Mouse (Mus musculus): Measurements from ENCODE around the gene Akr1b3. TPM values are rescaled to one million over a fixed set of nuclear protein-coding genes. Genes with fewer than 3 reads are reported as not detected.
"Not testable (repeated sequence)": the region's sequence is repeated elsewhere in the genome, so short reads cannot be mapped to it uniquely, and the experiment has no call there.

Gene Akr1b3
- polyA plus RNA-seq, 1 experiment from 2014 or later: 33.7 TPM

DNA sequence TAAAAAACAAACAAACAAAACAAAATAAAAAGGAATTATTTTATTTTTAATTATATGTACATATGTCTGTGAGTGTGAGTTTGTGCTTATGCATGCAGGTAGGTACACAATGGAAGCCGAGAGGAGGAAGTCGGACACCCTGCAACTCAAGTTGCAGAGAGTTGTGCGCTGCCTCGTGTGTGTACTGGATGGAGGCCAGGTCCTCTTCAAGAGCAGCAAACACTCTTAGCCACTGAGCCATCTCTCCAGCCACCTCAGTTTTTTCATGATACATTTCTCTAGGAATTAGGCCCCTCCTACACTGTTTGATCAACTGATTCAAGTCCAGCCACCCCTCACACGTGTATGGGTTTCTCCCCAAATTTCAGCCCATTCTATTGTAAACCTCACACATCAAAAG, 17.4 kb upstream of the Akr1b3 start:
- no peaks in the 10 kb centered on the region for H3K36me3 ChIP-seq (ENCODE audit: control insufficient read depth, insufficient read depth)
- H3K27ac ChIP-seq (ENCODE audit: low read length): no peak overlapping the region
- no peak overlapping the region for H3K4me3 ChIP-seq (ENCODE audit: low read depth, low read length)
- H3K9me3 ChIP-seq (replicated peaks; ENCODE audit: control insufficient read depth, low read length): no peaks in the 10 kb centered on the region
- no peaks in the 10 kb centered on the region for H3K4me1 ChIP-seq (ENCODE audit: control insufficient read depth, low read depth, low read length)
- H3K4me2 ChIP-seq (ENCODE audit: low read depth, low read length): no peak overlapping the region
- no peak overlapping the region for H3K9ac ChIP-seq (ENCODE audit: low read depth, low read length)
- WGBS (ENCODE audit: insufficient replicate concordance): 53% methylated on average over 5 of the region's 5 CpGs
- no peak for ATAC-seq (ENCODE audit: low read depth)
- H3K27me3 ChIP-seq (ENCODE audit: control insufficient read depth, insufficient read depth, low read depth, low read length): no peaks in the 10 kb centered on the region

- 71% methylated on average over 12 of the region's 12 CpGs for WGBS (ENCODE audit: insufficient replicate concordance)
- H3K4me1 ChIP-seq (ENCODE audit: control insufficient read depth, low read depth, low read length); ATAC-seq (ENCODE audit: low read depth); H3K9ac ChIP-seq (ENCODE audit: low read depth, low read length); H3K27me3 ChIP-seq (ENCODE audit: control insufficient read depth, insufficient read depth, low read depth, low read length); H3K36me3 ChIP-seq (ENCODE audit: control insufficient read depth, insufficient read depth); H3K4me2 ChIP-seq (ENCODE audit: low read depth, low read length); H3K4me3 ChIP-seq (ENCODE audit: low read depth, low read length); H3K9me3 ChIP-seq (replicated peaks; ENCODE audit: control insufficient read depth, low read length); H3K27ac ChIP-seq (ENCODE audit: low read length): not testable (repeated sequence)
Measured at GRCm38 (mm10) chr6:34331804-34332203, 14.5 kb upstream of the Akr1b3 start.

DNA sequence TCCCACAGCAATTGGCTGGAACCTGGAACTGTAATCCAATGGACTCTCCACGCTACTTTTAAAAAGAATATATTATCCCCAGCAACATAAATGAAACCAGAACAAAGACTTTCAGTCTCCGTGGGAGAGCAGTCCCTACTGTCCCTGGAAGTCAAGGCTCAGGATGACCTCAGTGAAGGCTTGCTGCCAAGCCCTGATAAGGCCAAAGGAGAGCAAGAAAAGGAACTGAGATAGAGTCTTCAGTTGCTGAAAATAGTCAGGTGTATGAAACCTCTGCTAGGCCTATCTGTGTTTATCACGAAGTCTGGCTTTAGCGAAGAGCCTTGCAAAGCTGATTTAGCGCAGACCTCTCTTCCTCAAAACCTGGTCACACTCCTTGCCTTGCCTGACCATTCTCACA, 14.1 kb upstream of the Akr1b3 start:
- no peak for ATAC-seq (ENCODE audit: low read depth)
- no peak overlapping the region for H3K4me2 ChIP-seq (ENCODE audit: low read depth, low read length)
- no peak overlapping the region for H3K9ac ChIP-seq (ENCODE audit: low read depth, low read length)
- H3K4me1 ChIP-seq (ENCODE audit: control insufficient read depth, low read depth, low read length): no peaks in the 10 kb centered on the region
- H3K36me3 ChIP-seq (ENCODE audit: control insufficient read depth, insufficient read depth): no peaks in the 10 kb centered on the region
- no peaks in the 10 kb centered on the region for H3K9me3 ChIP-seq (replicated peaks; ENCODE audit: control insufficient read depth, low read length)
- no peak overlapping the region for H3K27ac ChIP-seq (ENCODE audit: low read length)
- H3K4me3 ChIP-seq (ENCODE audit: low read depth, low read length): no peak overlapping the region
- H3K27me3 ChIP-seq (ENCODE audit: control insufficient read depth, insufficient read depth, low read depth, low read length): no peaks in the 10 kb centered on the region
- WGBS (ENCODE audit: insufficient replicate concordance): 34% methylated on average over 5 of the region's 5 CpGs

DNA sequence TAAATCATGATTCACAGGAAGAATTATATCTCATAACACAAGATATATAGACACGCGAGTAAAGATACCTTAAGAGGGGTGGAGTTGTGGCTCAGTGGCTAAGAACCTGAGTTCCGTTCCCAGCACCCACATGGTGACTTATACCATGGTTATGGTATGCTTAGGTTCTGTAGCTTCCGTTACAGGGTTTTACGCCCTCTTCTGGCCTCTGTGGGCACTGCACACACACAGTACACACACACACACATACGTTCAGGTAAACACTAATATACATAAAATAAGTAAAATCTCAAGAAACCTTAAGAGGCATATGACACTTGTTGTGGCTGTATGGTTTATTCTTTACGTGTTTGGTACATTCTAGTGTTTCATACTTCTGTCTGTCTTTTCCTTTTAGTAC, 4.8 kb upstream of the Akr1b3 start:
- Histone ChIP-seq H3K27ac (ENCODE audit: low read length) (no peak overlapping the region), H3K4me3 (ENCODE audit: low read depth, low read length) (no peak overlapping the region), H3K4me2 (ENCODE audit: low read depth, low read length) (no peak overlapping the region), H3K4me1 (ENCODE audit: control insufficient read depth, low read depth, low read length) (no peaks in the 10 kb centered on the region; the same call in 1 of the 2 replicates), H3K9me3 (replicated peaks; ENCODE audit: control insufficient read depth, low read length) (no peaks in the 10 kb centered on the region), H3K9ac (ENCODE audit: low read depth, low read length) (no peak overlapping the region), H3K36me3 (ENCODE audit: control insufficient read depth, insufficient read depth) (no peaks in the 10 kb centered on the region), H3K27me3 (ENCODE audit: control insufficient read depth, insufficient read depth, low read depth, low read length) (no peaks in the 10 kb centered on the region)
- ATAC-seq (ENCODE audit: low read depth): no peak
- WGBS (ENCODE audit: insufficient replicate concordance): 82% methylated on average over 7 of the region's 7 CpGs

GRCm38 (mm10) chr6:34318636-34319035, 1.4 kb upstream of the Akr1b3 start:
- no peak overlapping the region for H3K9ac ChIP-seq (ENCODE audit: low read depth, low read length)
- H3K4me2 ChIP-seq (ENCODE audit: low read depth, low read length): no peak overlapping the region
- H3K4me1 ChIP-seq (ENCODE audit: control insufficient read depth, low read depth, low read length): no peaks in the 10 kb centered on the region; the same call in 1 of the 2 replicates
- H3K27me3 ChIP-seq (ENCODE audit: control insufficient read depth, insufficient read depth, low read depth, low read length): no peaks in the 10 kb centered on the region
- H3K27ac ChIP-seq (ENCODE audit: low read length): no peak overlapping the region
- ATAC-seq (ENCODE audit: low read depth): no peak
- no peaks in the 10 kb centered on the region for H3K36me3 ChIP-seq (ENCODE audit: control insufficient read depth, insufficient read depth)
- no peaks in the 10 kb centered on the region for H3K9me3 ChIP-seq (replicated peaks; ENCODE audit: control insufficient read depth, low read length)
- no peak overlapping the region for H3K4me3 ChIP-seq (ENCODE audit: low read depth, low read length)
- 56% methylated on average over 6 of the region's 6 CpGs for WGBS (ENCODE audit: insufficient replicate concordance)

DNA sequence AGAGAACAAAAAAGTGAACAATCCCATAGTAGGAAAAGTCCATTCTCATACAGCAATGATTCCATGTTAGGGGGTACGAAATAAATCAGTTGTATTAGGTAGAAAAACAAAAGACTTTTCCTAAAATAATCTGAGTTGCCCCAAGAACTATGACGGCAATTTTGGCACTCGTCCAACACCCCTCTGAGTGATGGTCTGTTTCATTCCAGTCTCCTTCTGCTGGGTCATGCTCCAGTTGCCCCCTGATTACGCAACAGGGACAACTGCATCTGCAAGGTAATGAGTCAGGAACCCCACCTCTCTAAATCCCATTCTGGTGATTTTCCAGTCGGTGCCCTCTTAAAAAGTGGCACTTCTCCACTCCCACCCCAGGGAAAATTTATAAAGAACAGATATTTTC, 894 bp upstream of the Akr1b3 start:
- Histone ChIP-seq H3K4me1 (ENCODE audit: control insufficient read depth, low read depth, low read length) (no peaks in the 10 kb centered on the region; the same call in 1 of the 2 replicates), H3K36me3 (ENCODE audit: control insufficient read depth, insufficient read depth) (no peaks in the 10 kb centered on the region), H3K4me2 (ENCODE audit: low read depth, low read length) (peak overlapping the region; percentile 77), H3K27me3 (ENCODE audit: control insufficient read depth, insufficient read depth, low read depth, low read length) (no peaks in the 10 kb centered on the region), H3K9me3 (replicated peaks; ENCODE audit: control insufficient read depth, low read length) (no peaks in the 10 kb centered on the region), H3K4me3 (ENCODE audit: low read depth, low read length) (peak overlapping the region; percentile 75), H3K9ac (ENCODE audit: low read depth, low read length) (no peak overlapping the region), H3K27ac (ENCODE audit: low read length) (no peak overlapping the region)
- WGBS (ENCODE audit: insufficient replicate concordance): 35% methylated on average over 5 of the region's 5 CpGs
- no peak for ATAC-seq (ENCODE audit: low read depth)

- 81% methylated on average over 2 of the region's 2 CpGs for WGBS (ENCODE audit: insufficient replicate concordance)
- no peaks in the 10 kb centered on the region for H3K9me3 ChIP-seq (replicated peaks; ENCODE audit: control insufficient read depth, low read length)
- H3K27me3 ChIP-seq (ENCODE audit: control insufficient read depth, insufficient read depth, low read depth, low read length): no peaks in the 10 kb centered on the region
Measured at GRCm38 (mm10) chr6:34313921-34314320, 3.4 kb downstream of the Akr1b3 start.

DNA sequence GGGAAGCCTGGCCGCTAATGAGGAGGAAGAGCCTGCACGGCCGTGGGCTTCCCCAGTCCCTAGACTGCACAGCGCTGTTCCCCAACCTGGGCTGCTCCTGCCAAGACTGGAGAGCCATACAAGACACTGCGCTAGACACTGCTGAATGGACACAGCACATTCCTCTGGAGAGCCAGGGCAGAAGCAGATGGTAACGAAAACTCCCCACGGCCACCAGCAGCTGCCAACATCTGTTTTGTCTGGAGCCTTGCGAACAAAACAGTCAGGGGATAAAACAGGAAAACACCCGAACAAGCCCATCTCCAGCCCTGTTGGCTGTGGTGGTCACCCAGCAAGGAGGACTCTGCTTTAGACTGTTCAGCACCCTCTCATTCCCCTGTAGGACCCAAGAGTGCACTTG, 3.9 kb downstream of the Akr1b3 start:
- no peak overlapping the region for H3K27ac ChIP-seq (ENCODE audit: low read length)
- H3K9ac ChIP-seq (ENCODE audit: low read depth, low read length): no peak overlapping the region
- no peaks in the 10 kb centered on the region for H3K27me3 ChIP-seq (ENCODE audit: control insufficient read depth, insufficient read depth, low read depth, low read length)
- no peaks in the 10 kb centered on the region; the same call in 1 of the 2 replicates for H3K4me1 ChIP-seq (ENCODE audit: control insufficient read depth, low read depth, low read length)
- no peaks in the 10 kb centered on the region for H3K36me3 ChIP-seq (ENCODE audit: control insufficient read depth, insufficient read depth)
- no peaks in the 10 kb centered on the region for H3K9me3 ChIP-seq (replicated peaks; ENCODE audit: control insufficient read depth, low read length)
- no peak for ATAC-seq (ENCODE audit: low read depth)
- H3K4me3 ChIP-seq (ENCODE audit: low read depth, low read length): no peak overlapping the region
- WGBS (ENCODE audit: insufficient replicate concordance): 77% methylated on average over 9 of the region's 9 CpGs
- no peak overlapping the region for H3K4me2 ChIP-seq (ENCODE audit: low read depth, low read length)

More at GRCm38 (mm10) chr6:34313921-34314320, 3.4 kb downstream of the Akr1b3 start:
- ATAC-seq (ENCODE audit: low read depth): no peak
- Histone ChIP-seq H3K4me2 (ENCODE audit: low read depth, low read length) (no peak overlapping the region), H3K4me3 (ENCODE audit: low read depth, low read length) (no peak overlapping the region), H3K36me3 (ENCODE audit: control insufficient read depth, insufficient read depth) (no peaks in the 10 kb centered on the region), H3K27ac (ENCODE audit: low read length) (no peak overlapping the region), H3K9ac (ENCODE audit: low read depth, low read length) (no peak overlapping the region), H3K4me1 (ENCODE audit: control insufficient read depth, low read depth, low read length) (no peaks in the 10 kb centered on the region; the same call in 1 of the 2 replicates)

- Histone ChIP-seq H3K36me3 (ENCODE audit: control insufficient read depth, insufficient read depth) (no peaks in the 10 kb centered on the region), H3K4me3 (ENCODE audit: low read depth, low read length) (no peak overlapping the region), H3K27ac (ENCODE audit: low read length) (no peak overlapping the region), H3K9ac (ENCODE audit: low read depth, low read length) (no peak overlapping the region), H3K27me3 (ENCODE audit: control insufficient read depth, insufficient read depth, low read depth, low read length) (no peaks in the 10 kb centered on the region), H3K9me3 (replicated peaks; ENCODE audit: control insufficient read depth, low read length) (no peaks in the 10 kb centered on the region), H3K4me2 (ENCODE audit: low read depth, low read length) (no peak overlapping the region), H3K4me1 (ENCODE audit: control insufficient read depth, low read depth, low read length) (no peaks in the 10 kb centered on the region)
- ATAC-seq (ENCODE audit: low read depth): no peak
- 78% methylated on average over 11 of the region's 11 CpGs for WGBS (ENCODE audit: insufficient replicate concordance)
Measured at GRCm38 (mm10) chr6:34310023-34310595, 7.2 kb downstream of the Akr1b3 start.
